Mouse (Mus musculus): ENCODE measurements around the gene Rpain. TPM values are rescaled to one million over a fixed set of nuclear protein-coding genes. Genes with fewer than 3 reads are reported as not detected.
A peak's percentile ranks its signal among the peaks of the same experiment; 100 is the strongest.

Rpain gene
- polyA plus RNA-seq, 1 experiment from 2014 or later: 67.0 TPM

DNA sequence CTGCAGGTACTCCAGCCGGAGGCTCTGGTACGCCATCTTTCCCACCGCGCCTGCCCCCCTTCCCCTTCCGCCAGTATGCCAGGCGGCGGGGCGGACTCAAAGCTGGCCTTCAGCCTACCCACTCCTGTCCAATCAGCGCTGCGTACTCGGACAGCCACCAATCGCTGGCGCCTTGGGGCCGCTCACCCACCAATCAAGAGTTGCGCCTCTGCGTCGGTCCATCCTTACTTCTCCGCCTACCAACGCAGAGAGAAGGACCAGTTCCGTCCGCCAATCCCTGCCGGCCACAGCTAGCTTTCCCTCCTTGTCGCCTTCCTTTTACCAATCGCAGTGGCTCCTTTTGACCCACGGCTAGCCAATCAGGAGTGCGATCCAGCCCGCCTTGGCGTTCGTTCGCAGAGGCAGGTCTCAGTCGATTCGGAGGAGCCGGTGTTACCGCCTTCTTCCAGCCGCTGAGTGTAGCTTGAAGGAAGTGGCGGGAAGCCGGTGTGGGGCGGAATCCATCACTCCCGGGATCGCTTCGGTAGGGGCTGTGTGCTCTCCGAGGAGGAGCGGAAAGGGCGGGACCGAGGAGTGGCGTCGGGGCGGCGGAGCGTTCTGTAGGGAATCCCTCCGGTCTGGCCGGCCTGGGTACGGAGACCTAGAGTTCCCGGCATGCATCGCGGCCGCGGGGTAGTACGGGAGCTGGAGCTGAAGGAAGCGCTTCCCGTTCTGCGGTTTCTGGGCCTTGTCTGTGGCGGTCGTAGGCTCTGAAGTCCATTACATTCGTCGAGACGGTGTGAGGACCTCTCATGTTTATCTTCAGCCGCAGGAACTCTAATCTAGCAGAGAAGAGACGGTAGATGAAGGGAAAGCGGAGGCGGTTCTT lies 49.4 kb downstream of the Rpain start, which contains the start of the genes Mis12 and Derl2:
Gene Mis12 (plus strand): TSS at position 411 of the 868 bp plus-strand sequence.
Gene Derl2 (minus strand): TSS at position 641 of the 868 bp plus-strand sequence.
- ATAC-seq (replicated peaks; ENCODE audit: low FRiP score, low read depth) (peak; percentile 99), DNase-seq (ENCODE audit: low spot score) (peak; percentile 100)
- no peaks in the 10 kb centered on the region for H3K9me3 ChIP-seq (replicated peaks; ENCODE audit: low read length)
- peak within 1 kb of the TSS; percentile 87 for H3K4me2 ChIP-seq (ENCODE audit: low read length)
- no peaks in the 10 kb centered on the region for H3K27me3 ChIP-seq (ENCODE audit: insufficient read depth, low read length)
- peak within 1 kb of the TSS; percentile 86 for H3K27ac ChIP-seq
- WGBS: under 1% methylated on average over 65 of the region's 71 CpGs
- no peak for TF ChIP-seq CTCF (IDR thresholded peaks at IDR 0.05; ENCODE audit: low read depth)
- no peaks in the 10 kb centered on the region for H3K36me3 ChIP-seq (ENCODE audit: insufficient read depth, low read length)
- H3K9ac ChIP-seq (ENCODE audit: low read depth, low read length): peak within 1 kb of the TSS; percentile 83
- H3K4me1 ChIP-seq (replicated peaks; ENCODE audit: insufficient read depth, low read length): peaks cover 11% of the 10 kb centered on the region; the same call in 1 of the 2 replicates
- H3K4me3 ChIP-seq (replicated peaks; ENCODE audit: low read depth, low read length): peak within 1 kb of the TSS; percentile 86

Other genes with a start within 250 kb of the Rpain start
- gene Zfp3, start 206.0 kb upstream of the Rpain start, polyA plus RNA-seq (2015; fragmentation: Nextera tagmentation; extraction: Ambion mirVana): 7.1 and 7.7 TPM in 2 replicates
- 0.55 and 0.84 TPM in 2 replicates for gene Scimp, start 157.6 kb upstream of the Rpain start, polyA plus RNA-seq (2015; fragmentation: Nextera tagmentation; extraction: Ambion mirVana)
- gene Rabep1, start 125.4 kb upstream of the Rpain start, polyA plus RNA-seq (2015; fragmentation: Nextera tagmentation; extraction: Ambion mirVana): 35.4 and 37.5 TPM in 2 replicates
- gene Nup88, start 240 bp upstream of the Rpain start, polyA plus RNA-seq (2015; fragmentation: Nextera tagmentation; extraction: Ambion mirVana): 85.8 and 89.0 TPM in 2 replicates
- 292 and 309 TPM in 2 replicates for gene C1qbp, start 12.8 kb downstream of the Rpain start, polyA plus RNA-seq (2015; fragmentation: Nextera tagmentation; extraction: Ambion mirVana)
- gene Dhx33, start 34.2 kb downstream of the Rpain start, polyA plus RNA-seq (2015; fragmentation: Nextera tagmentation; extraction: Ambion mirVana): 12.1 and 12.4 TPM in 2 replicates
- gene Mis12, start 49.4 kb downstream of the Rpain start, polyA plus RNA-seq (2015; fragmentation: Nextera tagmentation; extraction: Ambion mirVana): 17.9 and 23.4 TPM in 2 replicates
- 55.7 and 59.9 TPM in 2 replicates for gene Derl2, start 49.6 kb downstream of the Rpain start, polyA plus RNA-seq (2015; fragmentation: Nextera tagmentation; extraction: Ambion mirVana)
- 32.5 and 36.5 TPM in 2 replicates for gene 6330403K07Rik, start 63.3 kb downstream of the Rpain start, polyA plus RNA-seq (2015; fragmentation: Nextera tagmentation; extraction: Ambion mirVana)
- 0.04 TPM in 1 of 2 replicates, not detected in the other for gene Nlrp1a, start 174.5 kb downstream of the Rpain start, polyA plus RNA-seq (2015; fragmentation: Nextera tagmentation; extraction: Ambion mirVana)

All from kidney, postnatal 0 days (tissue).